Mouse (Mus musculus) adrenal gland, postnatal 25 days (tissue): Measurements from ENCODE around the gene Unc80. TPM values are rescaled to one million over a fixed set of nuclear protein-coding genes. Genes with fewer than 3 reads are reported as not detected.

Source experiments
- DNase-seq: peaks from one replicate; pipeline ENCODE4 v3.0.0; 2021; ENCODE audit warnings: mixed read lengths
- long read RNA-seq: library from polyadenylated mRNA; stranded (forward); transcript quantifications from one replicate; pipeline ENCODE4 v2.0.0, GENCODE M21; 2021
- total RNA-seq: library from RNA; stranded (reverse); gene quantifications from 2 replicates; pipeline ENCODE4 v1.2.3, GENCODE M21; 2021

Unc80 gene
- total RNA-seq, result 8.9 and 13.5 TPM in 2 replicates
- long read RNA-seq, result 0 reads

- peak; percentile 75 for DNase-seq
Observed at GRCm38 (mm10) chr1:66467821-66468703, at the start of gene Unc80. TSS of gene Unc80 (plus strand) at chr1:66468367.

DNA sequence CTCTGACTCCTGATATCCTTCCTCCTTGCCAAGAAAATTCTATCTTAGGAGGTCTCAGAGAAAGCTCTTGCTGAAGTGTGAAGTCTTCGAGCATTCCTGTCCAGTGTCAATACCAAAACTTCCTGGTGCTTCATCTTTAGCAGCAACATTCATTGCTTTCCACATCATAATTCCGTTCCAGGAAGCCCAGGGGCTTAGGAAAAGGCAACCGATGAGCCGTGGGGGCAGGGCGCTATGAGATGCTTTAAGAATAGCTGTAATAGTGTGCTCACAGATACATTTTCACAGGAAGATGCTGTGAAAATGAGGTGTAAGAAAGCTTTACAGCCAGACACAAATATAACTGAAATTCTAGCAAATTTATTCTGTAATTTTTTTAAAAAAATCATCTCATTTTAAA, 42.1 kb upstream of the Unc80 start:
- no peak for DNase-seq

GRCm38 (mm10) chr1:66430962-66431361, 37.2 kb upstream of the Unc80 start:
- DNase-seq, result no peak

DNA sequence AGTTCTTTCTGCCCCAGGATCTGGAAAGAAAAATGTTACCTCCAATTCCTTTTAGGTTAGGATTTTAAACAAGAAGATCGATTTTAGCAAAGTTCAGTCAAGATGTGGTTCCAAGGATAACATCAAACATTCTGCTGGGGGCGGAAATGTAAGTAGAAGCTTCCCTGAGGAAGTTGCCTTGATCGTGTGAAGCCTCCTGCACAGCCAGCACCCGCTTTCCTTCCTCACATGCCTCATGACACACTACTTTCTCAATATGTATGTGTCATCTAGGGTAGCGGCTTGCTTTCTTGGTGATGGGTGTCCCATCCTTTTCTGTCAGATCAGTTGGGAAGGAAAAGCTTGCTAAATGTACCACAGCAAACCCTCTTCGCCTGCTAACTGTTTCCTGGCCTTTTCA, 36.7 kb upstream of the Unc80 start:
- DNase-seq, result no peak

- DNase-seq, result no peak
Observed at GRCm38 (mm10) chr1:66438069-66438468, 30.1 kb upstream of the Unc80 start.

- no peak for DNase-seq
Observed at GRCm38 (mm10) chr1:66442922-66443321, 25.2 kb upstream of the Unc80 start.

DNA sequence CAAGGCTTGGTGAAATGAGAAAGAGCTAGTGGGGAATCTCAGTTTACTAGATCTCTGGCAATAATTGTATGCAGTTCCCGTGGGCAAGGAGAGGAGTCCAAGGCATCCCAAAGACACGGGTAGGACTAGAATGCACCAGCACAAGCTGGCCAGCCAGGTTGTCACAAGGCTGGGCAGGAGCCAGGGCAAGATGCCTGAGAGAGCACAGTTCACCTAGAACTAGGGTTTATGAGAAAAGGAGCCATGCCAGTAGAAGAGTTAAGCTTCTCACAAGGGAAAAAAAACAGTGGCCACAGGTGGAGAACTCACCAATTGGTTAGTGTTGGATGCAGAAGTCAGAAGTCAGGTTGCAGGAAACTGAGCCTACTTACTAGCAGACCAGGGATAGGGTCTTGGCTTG, 18.7 kb upstream of the Unc80 start:
- DNase-seq, result no peak

- DNase-seq, result no peak
Observed at GRCm38 (mm10) chr1:66456580-66456979, 11.6 kb upstream of the Unc80 start.

- DNase-seq, result no peak
Observed at GRCm38 (mm10) chr1:66457747-66458146, 10.4 kb upstream of the Unc80 start.

GRCm38 (mm10) chr1:66459394-66459793, 8.8 kb upstream of the Unc80 start:
- DNase-seq, result no peak

GRCm38 (mm10) chr1:66460850-66461249, 7.3 kb upstream of the Unc80 start:
- no peak for DNase-seq

- no peak for DNase-seq
Observed at GRCm38 (mm10) chr1:66468704-66469020, 495 bp downstream of the Unc80 start.

- no peak for DNase-seq
Observed at GRCm38 (mm10) chr1:66482751-66483150, 14.6 kb downstream of the Unc80 start.

DNA sequence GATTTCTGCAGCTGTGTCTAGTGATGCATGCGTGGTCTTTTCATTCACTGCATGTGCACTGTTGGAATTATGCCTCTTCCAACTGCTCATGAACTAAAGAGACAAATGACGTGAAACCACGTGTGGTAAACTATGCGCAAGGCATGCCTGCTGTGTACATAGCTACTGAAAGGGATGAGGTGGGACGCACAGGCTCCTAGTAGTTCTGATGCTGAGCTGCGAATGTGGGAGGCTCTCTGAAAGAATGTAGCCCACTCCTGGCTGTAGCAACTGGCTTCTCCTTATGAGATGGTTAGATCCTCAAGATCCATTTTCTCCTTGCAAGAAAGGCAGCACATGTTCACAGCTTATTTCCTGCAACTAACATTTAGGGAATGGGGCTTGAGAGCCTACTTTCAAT, 24.9 kb downstream of the Unc80 start:
- DNase-seq, result no peak

DNA sequence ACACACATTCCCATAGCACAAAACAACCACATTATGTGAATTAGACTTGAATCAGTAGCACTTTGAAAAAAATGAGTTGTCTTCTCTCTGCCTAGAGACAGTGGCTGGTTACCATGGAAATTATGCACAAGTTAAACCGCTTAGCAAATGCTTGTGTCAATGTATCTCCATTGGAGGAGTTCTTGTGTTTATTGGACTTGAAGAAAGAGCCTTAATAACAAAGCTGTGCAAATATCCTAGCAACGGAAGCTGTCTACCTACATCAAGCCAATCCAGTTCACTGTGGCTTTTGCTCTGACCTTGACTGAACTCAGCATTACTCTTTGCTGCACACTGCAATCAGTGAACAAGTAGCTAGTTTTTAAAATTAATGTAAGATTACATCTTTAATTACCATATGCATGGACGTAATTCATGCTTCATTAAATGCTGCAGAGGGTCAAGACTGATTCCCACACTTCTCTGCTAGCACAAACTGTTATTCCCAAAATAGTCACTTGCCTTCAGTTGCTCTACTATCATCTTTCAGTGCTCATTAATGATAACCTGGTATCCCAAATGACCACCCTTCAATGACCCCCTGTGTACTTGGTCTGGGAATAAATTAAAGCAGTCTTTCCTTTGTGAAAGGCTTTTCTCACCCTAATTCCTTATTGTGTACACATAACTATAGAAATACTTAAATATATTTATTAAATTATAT, 27.3 kb downstream of the Unc80 start:
- no peak for DNase-seq

- no peak for DNase-seq
Observed at GRCm38 (mm10) chr1:66550812-66551211, 82.6 kb downstream of the Unc80 start.

DNA sequence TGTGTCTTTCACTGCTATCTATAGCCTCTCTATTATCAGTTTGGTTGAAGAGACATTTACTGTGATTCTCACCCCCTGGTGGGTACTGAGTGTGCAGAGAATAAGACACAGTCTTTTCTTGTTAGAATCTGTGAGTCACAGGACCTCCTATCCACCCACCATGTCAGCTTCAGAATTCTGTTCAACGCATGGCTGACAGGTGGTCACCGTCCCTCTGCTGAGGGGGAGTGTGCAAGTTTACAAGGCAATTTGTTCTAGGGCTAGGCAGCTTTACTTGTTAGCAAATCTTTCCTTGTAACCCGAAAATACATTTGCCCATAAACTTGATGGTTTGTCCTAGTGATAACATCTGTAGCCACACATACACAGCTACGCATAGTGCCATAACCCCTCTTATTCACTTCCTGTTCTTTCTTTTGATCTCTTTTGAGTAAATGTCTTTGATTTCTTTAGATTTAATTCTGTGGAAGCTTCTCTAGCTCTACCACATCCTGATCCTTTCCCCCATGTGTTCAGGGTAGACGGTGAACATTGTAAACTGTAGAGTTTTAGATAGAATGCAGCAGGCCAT, 84.3 kb downstream of the Unc80 start:
- DNase-seq, result no peak

GRCm38 (mm10) chr1:66561636-66562270, 93.6 kb downstream of the Unc80 start:
- no peak for DNase-seq

GRCm38 (mm10) chr1:66562332-66562731, 94.2 kb downstream of the Unc80 start:
- no peak for DNase-seq

DNA sequence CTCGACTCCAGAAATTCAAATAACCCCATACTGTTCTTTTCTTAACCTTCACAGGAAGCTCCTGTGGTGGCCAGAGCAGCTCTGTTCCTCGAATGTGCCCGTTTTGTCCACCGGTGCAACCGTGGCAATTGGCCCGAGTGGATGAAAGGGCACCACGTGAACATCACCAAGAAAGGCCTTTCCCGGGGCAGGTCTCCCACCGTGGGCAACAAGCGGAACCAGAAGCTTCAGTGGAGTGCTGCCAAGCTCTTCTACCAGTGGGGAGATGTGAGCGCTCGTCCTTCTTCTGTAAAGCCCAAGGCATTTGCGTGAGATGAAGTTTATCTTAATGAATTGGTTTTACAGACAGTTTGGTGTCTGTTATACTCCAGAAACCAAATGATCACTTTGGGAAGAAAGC, 101.6 kb downstream of the Unc80 start:
- no peak for DNase-seq

DNA sequence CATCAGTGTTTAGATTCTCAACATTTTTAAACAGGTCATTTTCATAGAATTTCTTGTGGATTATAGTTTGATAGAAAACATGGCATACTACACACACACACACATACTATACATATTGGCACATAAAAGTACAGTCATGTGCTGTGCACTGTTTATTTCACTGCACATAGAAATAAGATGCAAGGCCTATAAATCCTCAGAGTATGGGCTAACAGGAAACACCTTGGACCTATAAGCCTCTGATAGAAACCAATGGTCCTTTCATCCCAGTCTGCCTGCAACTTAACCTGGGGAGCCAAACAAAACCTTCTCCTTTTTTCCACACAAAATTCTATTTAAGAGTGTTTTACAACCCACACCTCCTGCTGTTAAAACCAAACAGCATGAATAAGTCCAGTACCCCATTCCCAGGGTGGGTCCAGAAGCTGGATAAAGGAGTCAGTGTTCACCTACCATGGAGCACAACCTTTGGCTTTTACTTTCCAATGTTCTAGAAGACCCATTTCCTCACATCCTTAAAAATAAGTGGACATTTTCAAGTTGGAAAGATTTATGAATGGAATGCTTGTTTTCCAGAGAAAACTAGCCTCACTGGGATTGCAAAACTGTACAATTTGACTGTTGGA, 129.1 kb downstream of the Unc80 start:
- DNase-seq, result no peak

DNA sequence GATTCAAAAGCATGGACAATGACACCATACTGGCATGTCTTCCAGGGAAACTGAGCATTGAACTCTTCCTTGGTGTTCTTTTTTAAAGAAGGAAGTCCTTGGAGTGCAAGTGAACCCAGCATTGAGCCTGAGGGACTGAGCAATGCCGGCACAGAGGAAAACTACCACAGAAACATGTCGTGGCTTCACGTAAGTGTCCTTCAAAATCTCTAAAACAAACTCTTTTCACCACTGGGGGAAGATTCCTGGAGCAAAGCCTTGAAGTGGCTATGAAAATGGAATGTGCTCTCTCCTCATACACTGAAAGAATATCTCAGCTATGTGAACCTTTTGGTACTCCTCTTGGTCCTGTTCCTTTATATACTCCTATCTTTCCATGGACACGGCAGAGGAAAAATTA, 140.1 kb downstream of the Unc80 start:
- no peak for DNase-seq

- no peak for DNase-seq
Observed at GRCm38 (mm10) chr1:66617188-66617587, 149.0 kb downstream of the Unc80 start.
